Mouse (Mus musculus): ENCODE results near the gene Cux2. TPM values are rescaled to one million over a fixed set of nuclear protein-coding genes. Genes with fewer than 3 reads are reported as not detected.
A peak's percentile ranks its signal among the peaks of the same experiment; 100 is the strongest.

Gene Cux2
- total and polyA plus RNA-seq, 2 experiments from 2014 or later = 16.7 to 44.0 TPM

- Histone ChIP-seq H3K27ac (ENCODE audit: low read depth, low read length) (no peak overlapping the region), H3K36me3 (ENCODE audit: insufficient read depth) (no peaks in the 10 kb centered on the region), H3K9ac (no peak overlapping the region), H3K4me3 (ENCODE audit: low read depth, low read length) (no peak overlapping the region), H3K4me1 (ENCODE audit: insufficient read depth) (no peaks in the 10 kb centered on the region), H3K9me3 (ENCODE audit: low read length) (no peaks in the 10 kb centered on the region), H3K27me3 (ENCODE audit: insufficient read depth, low read length) (no peaks in the 10 kb centered on the region), H3K4me2 (ENCODE audit: low read depth) (no peak overlapping the region)
- WGBS = 53% methylated on average over 17 of the region's 17 CpGs
- peak; percentile 58 for ATAC-seq
- no peak for DNase-seq
- no peak for TF ChIP-seq CTCF (IDR thresholded peaks at IDR 0.05; ENCODE audit: low read depth)
Measured at GRCm38 (mm10) chr5:122019288-122019687, 30.6 kb downstream of the Cux2 start.

DNA sequence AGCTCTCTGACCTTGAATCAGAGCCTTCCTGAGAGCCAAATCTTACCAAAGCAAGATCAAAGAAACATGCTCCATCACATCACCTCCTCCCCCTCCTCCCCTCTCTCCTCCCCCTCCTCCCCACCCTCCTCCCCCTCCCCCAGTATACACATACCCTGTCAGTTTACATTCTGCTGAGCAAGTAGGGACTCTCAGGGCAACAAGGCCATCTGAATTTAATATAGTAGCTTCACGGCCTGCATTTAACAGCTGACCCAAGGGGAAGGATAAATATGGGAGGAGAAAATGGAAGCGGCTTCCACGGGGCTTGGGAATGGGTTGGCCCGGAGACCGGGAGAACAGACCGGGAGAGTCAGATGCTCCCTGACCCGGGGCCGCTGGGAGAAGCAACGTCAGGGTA is 32.1 kb downstream of the Cux2 start:
- H3K27me3 ChIP-seq (ENCODE audit: insufficient read depth, low read length) = no peaks in the 10 kb centered on the region
- no peaks in the 10 kb centered on the region for H3K4me1 ChIP-seq (ENCODE audit: insufficient read depth)
- H3K4me2 ChIP-seq (ENCODE audit: low read depth) = no peak overlapping the region
- no peak overlapping the region for H3K9ac ChIP-seq
- no peaks in the 10 kb centered on the region for H3K9me3 ChIP-seq (ENCODE audit: low read length)
- no peak overlapping the region for H3K27ac ChIP-seq (ENCODE audit: low read depth, low read length)
- ATAC-seq (no peak), DNase-seq (no peak)
- no peak overlapping the region for H3K4me3 ChIP-seq (ENCODE audit: low read depth, low read length)
- no peaks in the 10 kb centered on the region for H3K36me3 ChIP-seq (ENCODE audit: insufficient read depth)
- TF ChIP-seq CTCF (IDR thresholded peaks at IDR 0.05; ENCODE audit: low read depth) = no peak
- 74% methylated on average over 9 of the region's 9 CpGs for WGBS

GRCm38 (mm10) chr5:122017269-122017668 is 32.6 kb downstream of the Cux2 start:
- H3K9ac ChIP-seq = no peak overlapping the region
- no peak for TF ChIP-seq CTCF (IDR thresholded peaks at IDR 0.05; ENCODE audit: low read depth)
- H3K36me3 ChIP-seq (ENCODE audit: insufficient read depth) = no peaks in the 10 kb centered on the region
- no peak overlapping the region for H3K27ac ChIP-seq (ENCODE audit: low read depth, low read length)
- no peak overlapping the region for H3K4me3 ChIP-seq (ENCODE audit: low read depth, low read length)
- 58% methylated on average over 13 of the region's 13 CpGs for WGBS
- H3K9me3 ChIP-seq (ENCODE audit: low read length) = no peaks in the 10 kb centered on the region
- H3K4me1 ChIP-seq (ENCODE audit: insufficient read depth) = no peaks in the 10 kb centered on the region
- no peaks in the 10 kb centered on the region for H3K27me3 ChIP-seq (ENCODE audit: insufficient read depth, low read length)
- no peak for ATAC-seq
- H3K4me2 ChIP-seq (ENCODE audit: low read depth) = no peak overlapping the region
- no peak for DNase-seq

DNA sequence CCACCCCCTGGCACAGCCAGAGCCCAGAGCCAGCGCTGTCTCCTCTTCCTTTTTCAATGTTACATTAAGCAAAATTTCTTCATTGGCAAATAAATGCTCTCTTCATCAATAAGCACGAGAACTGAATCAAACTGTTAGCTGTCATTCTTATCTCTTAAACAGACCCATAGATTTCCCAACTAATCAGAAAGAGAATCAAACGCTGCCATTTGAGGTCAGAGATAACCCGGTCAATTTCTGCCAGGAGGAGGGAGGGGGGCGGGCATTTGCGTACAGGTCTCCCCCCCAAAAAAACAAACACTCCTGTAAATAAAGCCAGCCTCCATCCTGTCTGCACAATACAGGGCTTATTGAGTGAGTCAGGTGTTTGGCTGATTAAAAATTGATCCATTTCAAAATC is 33.2 kb downstream of the Cux2 start:
- no peaks in the 10 kb centered on the region for H3K36me3 ChIP-seq (ENCODE audit: insufficient read depth)
- no peaks in the 10 kb centered on the region for H3K9me3 ChIP-seq (ENCODE audit: low read length)
- H3K4me3 ChIP-seq (ENCODE audit: low read depth, low read length) = no peak overlapping the region
- H3K27ac ChIP-seq (ENCODE audit: low read depth, low read length) = no peak overlapping the region
- no peak for DNase-seq
- no peaks in the 10 kb centered on the region for H3K27me3 ChIP-seq (ENCODE audit: insufficient read depth, low read length)
- H3K9ac ChIP-seq = no peak overlapping the region
- no peak for TF ChIP-seq CTCF (IDR thresholded peaks at IDR 0.05; ENCODE audit: low read depth)
- ATAC-seq = no peak
- no peak overlapping the region for H3K4me2 ChIP-seq (ENCODE audit: low read depth)
- 87% methylated on average over 6 of the region's 6 CpGs for WGBS
- no peaks in the 10 kb centered on the region for H3K4me1 ChIP-seq (ENCODE audit: insufficient read depth)

- Histone ChIP-seq H3K9me3 (ENCODE audit: low read length) (no peaks in the 10 kb centered on the region), H3K4me3 (ENCODE audit: low read depth, low read length) (no peak overlapping the region), H3K9ac (no peak overlapping the region), H3K4me2 (ENCODE audit: low read depth) (no peak overlapping the region), H3K4me1 (ENCODE audit: insufficient read depth) (no peaks in the 10 kb centered on the region), H3K27ac (ENCODE audit: low read depth, low read length) (no peak overlapping the region), H3K27me3 (ENCODE audit: insufficient read depth, low read length) (no peaks in the 10 kb centered on the region), H3K36me3 (ENCODE audit: insufficient read depth) (no peaks in the 10 kb centered on the region)
- no peak for DNase-seq
- TF ChIP-seq CTCF (IDR thresholded peaks at IDR 0.05; ENCODE audit: low read depth) = no peak
- ATAC-seq = no peak
- WGBS = 73% methylated on average over 17 of the region's 17 CpGs
Measured at GRCm38 (mm10) chr5:122015149-122015548, 34.8 kb downstream of the Cux2 start.

GRCm38 (mm10) chr5:122014671-122015070 is 35.2 kb downstream of the Cux2 start:
- no peak for DNase-seq
- no peaks in the 10 kb centered on the region for H3K4me1 ChIP-seq (ENCODE audit: insufficient read depth)
- no peak for ATAC-seq
- no peak overlapping the region for H3K27ac ChIP-seq (ENCODE audit: low read depth, low read length)
- no peaks in the 10 kb centered on the region for H3K36me3 ChIP-seq (ENCODE audit: insufficient read depth)
- WGBS = 88% methylated on average over 8 of the region's 8 CpGs
- TF ChIP-seq CTCF (IDR thresholded peaks at IDR 0.05; ENCODE audit: low read depth) = no peak
- no peaks in the 10 kb centered on the region for H3K27me3 ChIP-seq (ENCODE audit: insufficient read depth, low read length)
- H3K9ac ChIP-seq = no peak overlapping the region
- no peaks in the 10 kb centered on the region for H3K9me3 ChIP-seq (ENCODE audit: low read length)
- no peak overlapping the region for H3K4me2 ChIP-seq (ENCODE audit: low read depth)
- H3K4me3 ChIP-seq (ENCODE audit: low read depth, low read length) = no peak overlapping the region

GRCm38 (mm10) chr5:122011289-122011688 is 38.6 kb downstream of the Cux2 start:
- DNase-seq (no peak), ATAC-seq (no peak)
- Histone ChIP-seq H3K4me3 (ENCODE audit: low read depth, low read length) (no peak overlapping the region), H3K9me3 (ENCODE audit: low read length) (no peaks in the 10 kb centered on the region), H3K4me2 (ENCODE audit: low read depth) (no peak overlapping the region), H3K27ac (ENCODE audit: low read depth, low read length) (no peak overlapping the region), H3K4me1 (ENCODE audit: insufficient read depth) (no peaks in the 10 kb centered on the region), H3K36me3 (ENCODE audit: insufficient read depth) (no peaks in the 10 kb centered on the region), H3K27me3 (ENCODE audit: insufficient read depth, low read length) (no peaks in the 10 kb centered on the region), H3K9ac (no peak overlapping the region)
- WGBS = 37% methylated on average over 9 of the region's 9 CpGs
- TF ChIP-seq CTCF (IDR thresholded peaks at IDR 0.05; ENCODE audit: low read depth) = no peak

GRCm38 (mm10) chr5:122007946-122008441 is 41.9 kb downstream of the Cux2 start:
- Histone ChIP-seq H3K36me3 (ENCODE audit: insufficient read depth) (no peaks in the 10 kb centered on the region), H3K27me3 (ENCODE audit: insufficient read depth, low read length) (no peaks in the 10 kb centered on the region), H3K4me2 (ENCODE audit: low read depth) (no peak overlapping the region), H3K4me1 (ENCODE audit: insufficient read depth) (no peaks in the 10 kb centered on the region), H3K9me3 (ENCODE audit: low read length) (no peaks in the 10 kb centered on the region), H3K9ac (no peak overlapping the region), H3K27ac (ENCODE audit: low read depth, low read length) (no peak overlapping the region), H3K4me3 (ENCODE audit: low read depth, low read length) (no peak overlapping the region)
- ATAC-seq = no peak
- 93% methylated on average over 10 of the region's 10 CpGs for WGBS
- no peak for TF ChIP-seq CTCF (IDR thresholded peaks at IDR 0.05; ENCODE audit: low read depth)
- DNase-seq = no peak

Measured in forebrain, postnatal 0 days (tissue).